Mouse (Mus musculus): Measurements from ENCODE around the gene Spg11.
A peak's percentile ranks its signal among the peaks of the same experiment; 100 is the strongest.
"Not testable (repeated sequence)": the region's sequence is repeated elsewhere in the genome, so short reads cannot be mapped to it uniquely, and the experiment has no call there.

Gene Spg11

DNA sequence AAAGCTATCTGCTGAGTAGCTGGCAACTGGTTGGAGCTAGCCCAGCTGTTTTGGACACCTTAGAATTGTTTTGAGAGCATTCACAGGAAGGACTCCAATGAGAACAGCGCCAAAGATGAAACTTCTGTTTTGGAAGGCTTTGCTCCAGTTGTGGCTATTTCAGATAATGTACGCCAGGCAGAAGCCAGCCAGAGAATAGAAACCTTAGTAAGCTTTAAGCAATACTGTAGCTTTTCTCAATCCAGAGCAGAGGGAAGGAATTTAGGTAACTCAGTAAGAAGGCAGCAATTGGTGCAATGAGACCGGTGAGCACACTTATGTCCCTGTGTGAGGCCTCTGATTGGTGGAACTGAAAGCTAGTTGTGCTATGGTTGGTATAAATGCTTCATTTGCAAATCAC lies 24.9 kb upstream of the Spg11 start:
- DNase-seq, result no peak

DNA sequence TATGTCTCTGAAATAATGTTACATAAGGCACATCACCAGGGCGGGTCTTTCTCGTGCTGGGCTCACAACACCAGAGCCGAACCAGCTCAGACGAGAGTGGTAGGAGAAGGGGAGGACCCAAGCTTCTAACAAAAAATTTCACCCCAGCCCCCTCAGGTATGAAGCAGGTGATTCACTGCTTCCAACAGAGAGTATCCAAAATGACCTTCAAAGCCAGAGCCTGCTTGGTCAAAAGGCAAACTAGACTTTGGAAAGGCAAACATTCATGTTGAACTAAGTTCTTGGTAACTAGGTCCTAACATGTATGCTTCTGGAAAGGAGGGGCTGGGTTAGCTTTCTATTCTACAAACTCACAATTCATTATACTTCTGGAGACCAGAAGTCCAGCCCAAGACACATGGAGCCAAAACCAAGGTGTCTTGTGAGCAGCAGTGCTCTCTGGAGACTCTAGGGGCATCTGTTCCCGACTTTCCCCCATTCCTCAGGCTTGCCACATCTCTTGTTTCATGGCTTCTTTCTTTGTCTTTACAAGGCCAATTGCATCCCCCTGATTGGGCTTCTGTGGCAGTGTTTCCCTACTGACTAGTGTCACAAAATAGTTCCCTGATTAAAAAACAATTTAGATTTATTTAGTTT lies 23.3 kb upstream of the Spg11 start:
- no peak for DNase-seq

DNA sequence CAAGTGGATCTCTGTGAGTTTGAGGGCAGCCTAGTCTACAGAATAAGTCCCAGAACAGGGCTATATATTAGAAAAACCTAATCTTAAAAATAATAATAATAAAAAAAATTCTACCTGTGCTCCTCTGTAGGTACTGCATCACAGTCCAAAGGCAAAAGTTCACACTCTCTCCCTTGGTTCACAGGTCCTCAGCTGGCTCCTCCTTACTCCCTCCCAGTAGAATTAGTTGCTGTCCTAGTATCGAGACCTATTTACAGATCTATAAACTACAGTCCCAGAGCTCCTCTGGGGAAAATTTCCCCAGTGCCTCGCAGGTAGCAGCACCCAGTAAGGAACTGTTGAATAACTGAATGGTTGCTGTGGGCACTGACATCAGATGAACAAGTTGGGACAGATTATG lies 22.6 kb upstream of the Spg11 start:
- no peak for DNase-seq

DNA sequence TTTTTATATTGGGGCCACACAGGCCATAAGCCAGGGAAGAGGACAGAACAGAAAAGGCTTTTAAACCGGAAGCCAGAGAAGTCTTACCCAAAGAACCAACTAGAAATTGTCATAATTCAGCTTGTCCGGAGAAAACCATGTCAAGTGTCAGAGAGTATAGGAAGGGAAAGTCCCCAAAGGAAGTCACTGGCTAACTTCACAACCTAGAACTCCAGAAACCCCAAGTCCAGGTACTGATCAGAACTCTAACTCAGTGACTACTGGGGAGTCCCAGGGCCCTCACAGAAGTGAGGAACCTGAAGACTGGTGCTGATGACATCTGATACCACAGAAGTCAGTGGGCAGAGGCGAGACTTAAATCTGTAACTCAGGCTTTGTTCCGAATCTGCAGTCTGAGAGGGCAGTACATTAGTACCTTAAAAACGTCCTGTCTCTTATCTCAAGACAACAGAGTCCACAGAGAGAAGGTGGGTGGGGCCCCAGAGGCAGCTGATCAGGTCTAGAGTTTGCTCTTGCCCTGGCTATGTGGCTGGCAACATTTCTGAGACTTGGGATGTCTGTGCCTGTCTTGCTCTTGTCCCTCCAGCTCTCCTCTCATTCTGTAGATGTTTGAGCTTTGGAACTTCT lies 19.8 kb upstream of the Spg11 start:
- no peak for DNase-seq

DNA sequence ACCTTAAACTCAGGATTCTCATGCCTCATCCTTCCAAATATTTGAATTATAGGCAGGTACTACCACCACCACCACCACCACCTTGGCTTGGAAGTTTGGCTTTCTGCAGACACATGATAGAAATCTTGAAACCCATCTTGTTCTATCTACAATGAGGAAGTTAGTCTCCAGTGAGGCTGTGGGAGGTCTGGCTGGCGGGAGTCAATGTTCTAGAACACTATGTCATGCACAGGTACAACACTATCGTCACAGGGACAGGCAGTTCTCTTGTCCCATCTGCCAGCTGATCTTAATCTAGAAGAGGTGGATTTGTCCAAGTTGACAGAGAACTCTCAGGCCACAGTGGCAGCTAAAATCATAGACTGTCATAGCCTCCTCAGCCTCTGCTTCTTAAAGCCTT lies 14.4 kb upstream of the Spg11 start:
- no peak for DNase-seq

DNA sequence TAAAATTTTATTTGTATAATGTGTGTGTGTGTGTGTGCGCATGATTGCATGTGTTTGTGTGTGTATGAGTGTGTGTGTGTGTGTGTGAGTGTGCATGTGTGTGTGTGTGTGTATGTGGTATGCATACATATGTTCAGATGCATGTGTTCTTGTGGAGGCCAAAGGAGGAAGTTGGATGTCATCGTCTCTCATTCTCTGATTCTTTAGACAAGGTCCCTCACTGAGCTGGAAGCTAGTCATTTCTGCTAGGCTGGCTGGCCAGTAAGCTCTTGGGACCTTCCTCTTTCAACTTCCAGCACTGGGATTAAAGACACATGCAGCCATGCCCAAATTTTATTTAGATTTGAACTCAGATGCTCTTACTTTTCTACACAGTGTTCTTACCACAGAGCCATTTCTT lies 13.9 kb upstream of the Spg11 start:
- DNase-seq, result no peak

DNA sequence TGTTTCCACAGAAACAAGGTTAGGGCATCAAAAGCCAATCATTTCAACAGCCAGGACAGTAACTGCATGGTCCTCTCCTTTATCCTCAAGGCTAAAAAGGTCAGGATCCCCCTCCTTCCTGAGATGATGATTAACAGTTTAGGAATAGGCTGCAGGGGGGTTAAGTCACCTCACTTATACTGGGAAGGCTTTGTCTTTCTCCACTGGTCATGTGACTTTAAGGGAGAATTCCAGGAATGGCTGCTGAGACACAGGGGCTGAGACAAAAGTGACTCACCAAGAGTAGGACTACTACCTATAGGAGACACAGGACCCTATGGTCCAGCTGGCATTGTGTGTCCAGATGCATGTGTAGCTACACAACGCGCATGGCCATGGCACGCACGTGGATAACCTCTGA lies 9.4 kb upstream of the Spg11 start:
- no peak for DNase-seq

DNA sequence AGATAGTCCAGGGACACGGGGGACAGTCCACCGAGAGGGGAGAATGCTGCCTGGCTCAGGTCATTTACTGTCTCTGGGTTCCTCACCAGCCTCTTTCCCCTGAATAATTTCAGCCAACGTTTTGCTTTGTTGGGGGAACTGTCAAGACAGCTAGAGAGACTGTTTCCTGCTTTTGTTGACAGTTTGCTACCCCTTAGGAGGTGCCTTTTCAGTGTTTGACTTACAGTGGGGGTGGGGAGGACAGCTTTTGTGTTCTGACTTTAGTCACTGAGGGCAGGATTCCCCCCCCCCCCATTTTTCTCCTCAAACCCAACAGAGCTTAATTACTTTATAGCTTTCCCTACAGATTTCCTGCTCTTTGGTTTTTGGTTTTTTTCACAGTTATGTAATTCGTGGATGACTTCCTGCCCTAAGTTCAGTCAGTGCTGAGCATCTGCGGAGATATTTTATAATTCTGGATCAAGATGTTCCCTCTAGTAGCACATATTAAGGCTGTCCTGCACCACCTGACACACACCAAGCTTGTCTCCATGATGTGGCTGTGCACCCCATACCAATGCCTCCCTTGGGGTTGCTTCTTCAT lies 8.7 kb upstream of the Spg11 start:
- DNase-seq, result no peak

DNA sequence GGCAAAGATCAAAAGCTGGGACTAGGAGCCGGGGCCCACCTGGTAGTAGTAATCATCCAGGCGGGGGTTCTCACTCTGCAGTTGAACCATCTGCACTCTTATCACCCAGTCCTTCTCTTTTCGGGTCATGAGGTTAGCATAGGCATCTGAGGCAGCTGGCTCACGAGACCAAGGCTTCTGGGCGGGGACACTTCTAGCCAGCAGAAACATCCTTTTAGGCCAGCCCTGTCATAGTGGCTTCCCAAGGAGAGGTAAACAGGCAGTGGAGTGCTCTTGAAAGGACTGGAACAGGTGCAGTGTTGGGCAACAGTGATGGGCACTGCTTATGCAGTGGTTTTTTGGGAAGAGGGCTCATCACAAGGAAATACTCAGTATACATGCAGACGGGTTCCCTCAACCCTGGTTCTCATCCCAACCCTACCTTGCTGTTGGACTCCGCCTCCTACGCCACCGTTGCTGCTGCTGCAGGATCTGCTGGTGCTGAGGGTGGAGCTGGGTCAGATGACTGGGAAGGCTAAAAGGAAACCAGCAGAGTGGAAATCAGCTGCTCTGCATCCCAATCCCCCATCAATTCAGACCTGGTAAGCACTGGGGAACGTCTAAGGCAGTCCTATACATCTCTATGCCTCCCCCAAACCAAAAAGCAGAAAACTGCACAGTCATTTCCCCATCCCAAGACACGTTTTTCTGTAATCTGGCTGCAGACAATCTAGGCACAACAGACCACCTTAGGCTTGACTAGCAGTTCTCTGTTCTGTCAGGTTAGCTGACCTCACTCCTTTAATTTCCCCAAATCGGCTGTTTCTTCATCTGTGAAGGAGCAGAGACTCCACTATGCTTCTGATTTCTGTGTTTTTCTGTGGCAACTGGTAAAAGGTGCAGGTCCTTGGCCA lies 7.7 kb upstream of the Spg11 start:
- DNase-seq, result no peak

DNA sequence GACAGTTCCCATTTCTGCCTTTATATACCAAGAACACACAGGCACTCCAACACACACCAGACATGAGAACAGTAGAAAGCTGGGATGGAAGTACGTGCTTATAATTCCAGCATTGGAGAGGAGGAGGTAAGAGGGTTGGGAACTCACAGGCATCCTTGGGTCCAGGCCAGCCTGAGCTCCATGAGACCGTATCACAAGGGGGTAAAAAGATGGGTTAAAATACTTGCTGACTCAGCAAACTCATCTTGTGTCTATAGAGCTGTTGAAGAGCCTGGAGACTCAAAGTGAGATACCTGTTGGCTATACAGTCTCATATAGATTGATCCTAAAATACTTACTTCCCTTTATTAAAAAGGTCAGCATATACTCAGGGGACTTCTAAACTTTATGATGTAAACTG lies 1.3 kb downstream of the Spg11 start:
- DNase-seq, result no peak

DNA sequence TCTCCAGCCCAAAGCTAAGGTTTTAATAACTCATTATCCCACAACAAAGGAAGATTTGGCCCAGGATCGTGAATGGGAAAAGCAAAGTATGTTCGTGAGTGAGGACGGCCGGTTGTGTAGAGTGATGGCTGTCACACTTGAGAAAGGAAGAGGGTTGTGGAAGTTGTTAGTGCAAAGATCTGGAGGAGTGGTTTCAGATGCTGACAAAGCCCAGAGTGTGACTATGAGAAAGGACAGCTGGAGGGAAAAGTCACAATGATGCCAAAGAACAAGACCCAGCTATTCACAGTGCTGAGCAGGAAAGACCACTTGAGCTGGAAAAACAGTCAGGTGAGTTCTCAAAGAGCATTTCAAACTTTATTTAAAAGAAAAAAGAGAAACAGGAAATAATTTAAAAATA lies 8.5 kb downstream of the Spg11 start:
- peak; percentile 34 for DNase-seq

DNA sequence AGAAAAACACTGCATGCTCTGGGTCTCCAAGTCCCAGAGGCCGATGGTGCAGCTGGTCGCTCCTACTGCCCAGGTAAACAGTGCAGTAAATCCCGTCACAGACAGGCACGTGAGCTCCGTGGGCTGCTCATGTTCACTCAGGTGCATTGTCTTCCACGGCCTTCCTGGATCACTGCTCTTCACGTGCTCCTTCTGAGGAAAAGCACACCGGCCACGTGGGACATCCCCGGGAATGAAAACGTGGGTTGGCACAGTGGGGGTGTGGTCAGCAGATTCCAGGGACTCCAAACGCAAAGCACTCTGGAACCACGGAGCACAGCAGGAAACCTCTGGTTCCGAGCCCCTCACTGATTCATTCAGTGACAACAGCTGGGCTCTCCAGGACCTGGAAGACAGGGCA lies 10.1 kb downstream of the Spg11 start:
- no peak for DNase-seq

DNA sequence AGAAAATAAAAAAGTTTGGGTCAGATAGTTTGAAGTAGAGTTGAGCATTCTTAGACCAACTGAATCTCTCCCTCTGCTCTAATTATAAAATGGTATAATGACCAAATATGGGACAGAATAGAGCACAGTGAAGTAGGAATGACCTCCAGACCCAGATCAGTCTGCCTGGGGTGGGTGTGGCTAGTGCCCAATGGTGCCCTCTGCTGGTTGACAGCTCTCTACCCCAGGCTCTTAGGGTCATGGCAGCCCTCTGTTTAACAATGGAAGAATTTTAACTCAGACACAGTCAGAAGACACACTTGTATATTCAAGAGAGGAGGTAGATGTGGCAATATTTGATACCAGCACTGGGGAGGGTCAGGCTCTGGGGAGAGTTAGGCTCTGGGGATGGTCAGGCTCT lies 16.1 kb downstream of the Spg11 start:
- DNase-seq, result peak; percentile 42

DNA sequence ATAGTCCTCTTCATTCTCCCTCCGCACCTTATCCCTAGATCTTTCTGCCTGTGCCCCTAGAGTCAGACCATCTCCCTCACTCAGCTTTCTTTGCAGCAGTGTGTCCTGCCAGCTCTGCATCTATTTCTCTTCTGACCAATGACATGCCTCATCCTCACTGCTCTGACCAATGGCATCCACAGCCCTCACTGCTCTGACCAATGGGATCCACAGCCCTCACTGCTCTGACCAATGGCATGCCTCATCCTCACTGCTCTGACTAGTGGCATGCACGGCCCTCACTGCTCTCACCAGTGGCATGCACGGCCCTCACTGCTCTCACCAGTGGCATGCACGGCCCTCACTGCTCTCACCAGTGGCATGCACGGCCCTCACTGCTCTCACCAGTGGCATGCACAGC lies 20.5 kb downstream of the Spg11 start:
- DNase-seq, result not testable (repeated sequence)

DNA sequence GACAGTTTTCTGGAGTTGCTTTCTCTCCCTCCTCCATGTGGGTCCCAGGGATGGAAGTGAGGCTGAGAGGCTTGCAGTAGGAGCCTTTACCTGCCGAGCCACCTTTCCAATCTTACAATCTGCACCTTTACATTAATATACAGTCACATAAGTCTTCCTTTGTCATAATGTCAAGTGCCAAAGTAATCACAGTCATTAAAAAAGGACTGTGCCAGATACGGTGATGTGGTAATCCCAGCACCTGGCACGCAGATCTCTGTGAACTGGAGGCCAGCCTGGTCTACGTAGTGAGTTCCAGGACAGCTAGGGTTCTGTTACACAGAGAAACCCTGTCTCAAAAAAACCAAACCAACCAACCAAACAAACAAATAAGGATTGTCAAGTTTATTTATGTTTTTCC lies 24.3 kb downstream of the Spg11 start:
- DNase-seq, result no peak

DNA sequence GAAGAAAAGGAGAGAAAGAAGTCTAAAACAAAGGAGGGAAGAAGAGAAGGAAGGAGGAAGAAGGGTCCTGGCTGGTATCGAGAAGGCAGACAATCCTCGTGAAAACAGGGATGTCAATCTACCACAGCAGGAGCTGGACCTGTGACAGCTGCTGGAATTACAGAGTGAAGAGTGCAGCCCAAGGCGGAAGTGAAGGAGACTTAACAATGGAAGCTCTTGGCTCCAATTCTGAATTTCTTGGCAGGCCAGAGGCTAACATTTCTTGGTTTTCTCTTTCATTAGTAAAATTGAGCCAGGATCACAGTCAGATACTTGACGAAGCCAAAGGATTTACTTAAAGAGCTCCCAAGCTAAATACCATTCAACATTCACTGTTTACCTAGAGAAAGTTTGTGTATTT lies 31.7 kb downstream of the Spg11 start:
- peak; percentile 50 for DNase-seq

DNA sequence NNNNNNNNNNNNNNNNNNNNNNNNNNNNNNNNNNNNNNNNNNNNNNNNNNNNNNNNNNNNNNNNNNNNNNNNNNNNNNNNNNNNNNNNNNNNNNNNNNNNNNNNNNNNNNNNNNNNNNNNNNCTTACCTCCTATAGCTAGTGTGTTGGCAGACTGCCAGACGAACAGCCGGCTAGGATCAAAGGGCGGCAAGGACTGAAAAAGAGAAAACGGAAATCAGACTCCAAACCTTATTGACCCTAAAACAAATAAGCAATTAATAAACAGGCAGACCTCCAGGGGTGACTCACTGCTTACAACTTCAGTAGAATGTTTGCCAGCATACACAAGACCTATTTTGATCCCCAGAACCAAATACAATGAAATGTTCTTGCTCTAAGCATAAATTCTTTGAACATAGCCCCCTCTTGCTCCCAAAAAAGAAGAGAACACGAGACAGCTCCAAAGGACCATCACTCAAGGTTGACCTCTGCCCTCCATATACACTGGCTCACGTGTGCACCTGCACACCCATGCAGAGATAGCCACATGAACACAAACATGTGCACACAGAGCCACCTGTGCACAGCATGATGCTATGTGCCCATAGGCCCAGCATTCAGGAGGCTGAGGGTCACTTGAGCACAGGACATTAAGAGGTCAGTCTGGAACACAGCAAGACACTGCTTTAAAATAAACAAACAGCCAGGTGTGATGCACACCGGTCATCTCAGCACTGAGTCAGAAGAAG lies 36.3 kb downstream of the Spg11 start:
- DNase-seq, result peak; percentile 41

DNA sequence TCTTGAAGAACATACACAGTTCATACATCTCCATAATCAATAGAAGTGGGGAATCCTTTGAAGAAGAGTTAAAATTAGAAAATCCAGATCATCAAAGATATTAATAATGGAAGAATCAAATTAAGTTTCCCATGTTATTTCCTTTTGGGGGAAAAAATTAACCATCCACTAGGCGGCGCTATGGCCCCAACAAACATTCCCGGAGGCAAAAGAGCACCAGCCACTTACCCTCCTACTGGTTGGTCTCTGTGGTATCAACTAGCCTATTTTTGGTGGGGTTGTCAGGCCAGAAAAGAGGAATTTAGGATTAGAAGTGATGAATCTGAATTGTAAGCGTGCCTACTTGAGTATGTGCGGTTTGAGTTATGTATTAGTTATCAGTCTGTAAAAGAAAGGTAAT lies 48.3 kb downstream of the Spg11 start:
- DNase-seq, result peak; percentile 73

DNA sequence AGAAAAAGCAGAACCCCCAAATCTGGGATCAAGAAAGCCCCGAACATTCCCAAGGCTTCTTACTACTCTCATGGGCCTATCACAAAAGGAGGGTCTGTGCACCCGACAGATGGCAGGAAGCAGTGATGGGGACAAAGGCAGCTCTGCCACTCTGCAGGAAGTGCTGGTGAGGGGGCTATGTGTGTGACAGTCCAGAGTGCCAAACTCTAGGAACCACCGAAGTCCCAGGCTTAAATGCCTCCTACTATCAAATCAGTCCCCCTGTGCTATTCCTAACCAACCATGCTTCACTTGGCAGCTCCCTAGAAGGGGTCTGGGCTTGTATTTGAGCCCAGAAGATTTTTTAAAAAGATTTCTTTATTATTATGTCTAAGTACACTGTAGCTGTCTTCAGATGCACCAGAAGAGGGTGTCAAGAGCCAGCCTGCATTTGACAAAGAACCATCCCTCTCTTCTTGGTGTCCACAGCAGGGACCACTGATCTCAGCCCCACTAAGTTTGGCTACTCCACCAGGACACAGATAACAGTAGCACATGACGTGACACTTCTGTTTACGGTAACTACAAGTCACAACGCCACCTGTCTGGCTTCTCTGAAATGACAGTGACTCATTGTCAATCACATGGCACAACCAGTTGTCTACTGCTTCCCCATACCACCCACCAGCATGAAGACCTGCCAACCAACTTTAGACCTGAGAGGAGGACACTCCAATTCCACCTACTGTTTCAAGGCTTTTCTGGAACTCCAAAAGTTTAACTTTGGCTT lies 48.9 kb downstream of the Spg11 start:
- DNase-seq, result no peak

DNA sequence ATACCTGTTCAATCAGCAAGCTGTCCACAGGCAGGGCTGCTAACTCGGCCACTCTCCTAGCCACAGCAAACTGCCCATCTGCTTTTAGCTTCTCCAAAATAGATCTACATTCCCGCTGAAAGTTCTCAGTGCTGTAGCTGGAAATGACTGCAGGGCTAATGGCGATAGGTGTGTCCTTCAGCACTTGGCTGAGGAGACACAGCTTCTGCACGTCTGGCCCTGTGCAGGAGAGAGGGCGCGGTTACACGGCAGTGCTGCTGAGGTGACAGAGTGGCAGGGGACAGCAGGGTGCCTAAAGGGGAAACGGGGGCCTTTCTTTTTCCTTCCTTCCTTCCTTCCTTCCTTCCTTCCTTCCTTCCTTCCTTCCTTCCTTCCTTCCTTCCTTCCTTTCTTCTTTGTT lies 51.9 kb downstream of the Spg11 start:
- DNase-seq, result no peak

DNA sequence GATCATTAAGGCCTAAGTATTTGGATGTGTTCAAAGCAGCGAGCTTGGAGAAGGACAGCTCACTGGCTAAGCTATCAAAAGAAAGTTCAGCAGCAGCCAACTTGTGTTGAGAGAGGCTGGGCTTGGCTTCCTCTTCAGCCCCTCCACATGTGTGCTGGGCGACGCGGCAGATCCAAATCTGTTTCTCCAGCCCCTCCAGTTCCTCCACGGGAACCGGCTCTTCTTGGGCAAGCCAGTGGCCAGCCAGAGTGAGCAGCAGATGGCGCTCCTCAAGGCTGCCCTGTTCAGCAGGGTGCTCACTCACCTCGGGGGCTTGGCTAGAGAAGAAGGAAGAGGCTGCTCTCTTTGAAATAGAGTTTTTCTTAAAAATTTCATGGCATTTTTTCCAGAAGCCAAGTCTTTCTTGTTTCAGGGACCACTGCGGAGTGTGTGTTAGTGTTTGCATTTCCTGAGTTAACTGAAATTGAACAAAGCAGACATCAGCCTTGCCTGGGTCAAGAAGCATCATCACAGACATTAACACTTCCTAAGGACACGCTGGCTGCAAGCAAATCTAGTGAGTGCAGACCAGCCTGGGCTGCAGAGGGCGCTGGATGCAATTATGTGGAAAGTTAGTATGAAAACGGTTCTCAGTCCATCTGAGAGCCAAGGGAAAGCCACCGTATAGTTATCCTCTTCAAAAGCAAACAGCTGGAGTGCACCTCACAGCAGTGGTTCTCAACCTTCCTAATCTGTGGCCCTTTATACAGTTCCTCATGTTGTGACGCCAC lies 52.8 kb downstream of the Spg11 start:
- peak; percentile 46 for DNase-seq
